Mouse (Mus musculus) neural tube, embryonic 11.5 days (tissue): ENCODE measurements around the gene Fam19a5. TPM values are rescaled to one million over a fixed set of nuclear protein-coding genes. Genes with fewer than 3 reads are reported as not detected.

Experiments
- ATAC-seq: fragments of 200-750 bp; cut with Nextera tagmentation; 2 replicates; pipeline ENCODE4 v1.8.0; 2017; ENCODE audit warnings: moderate number of reproducible peaks, mild to moderate bottlenecking, moderate TSS enrichment, moderate library complexity; ENCODE audit not compliant: insufficient read depth, low FRiP score, low TSS enrichment
- DNase-seq: peaks from one replicate; pipeline ENCODE4 v3.0.0-alpha.2; 2015; ENCODE audit warnings: low spot score
- H3K27ac ChIP-seq: fragments of 300-500 bp; sonication (generic); 2 replicates; pipeline ENCODE4 v1.5.1; 2014; ENCODE audit warnings: low read depth, mild to moderate bottlenecking, low read length
- H3K27me3 ChIP-seq: fragments of 300-500 bp; sonication (generic); 2 replicates; pipeline ENCODE4 v1.6.1; 2014; ENCODE audit warnings: mild to moderate bottlenecking, low read length, mixed read lengths; ENCODE audit not compliant: control insufficient read depth, insufficient read depth
- H3K36me3 ChIP-seq: fragments of 300-500 bp; sonication (generic); 2 replicates; pipeline ENCODE4 v1.6.1; 2014; ENCODE audit warnings: mild to moderate bottlenecking, low read length, moderate library complexity, mixed read lengths; ENCODE audit not compliant: control insufficient read depth, insufficient read depth
- H3K4me1 ChIP-seq: fragments of 300-500 bp; sonication (generic); 2 replicates; pipeline ENCODE4 v1.6.1; 2014; ENCODE audit warnings: low read length, mixed read lengths; ENCODE audit not compliant: control insufficient read depth, insufficient read depth
- H3K4me2 ChIP-seq: fragments of 300-500 bp; sonication (generic); 2 replicates; pipeline ENCODE4 v1.6.1; 2014; ENCODE audit warnings: low read depth, mild to moderate bottlenecking, moderate library complexity
- H3K4me3 ChIP-seq: fragments of 300-500 bp; sonication (generic); 2 replicates; pipeline ENCODE4 v1.5.1; 2014; ENCODE audit warnings: low read depth, low read length
- H3K9ac ChIP-seq: fragments of 300-500 bp; sonication (generic); 2 replicates; pipeline ENCODE4 v1.6.1; 2014; ENCODE audit warnings: mild to moderate bottlenecking, low read length
- H3K9me3 ChIP-seq: fragments of 300-500 bp; sonication (generic); 2 replicates; pipeline ENCODE4 v1.6.1; 2016; ENCODE audit warnings: low read length; ENCODE audit not compliant: control insufficient read depth
- WGBS: fragments of 180-500 bp; shearing (Covaris S2); extraction: QIAGEN DNeasy Blood & Tissue Kit; methylation state at CpG from one replicate; pipeline ENCODE4 v1.1.7; 2014; 5-methylcytosine and 5-hydroxymethylcytosine counted together
- polyA plus RNA-seq: library from polyadenylated mRNA; unstranded; fragments of >200 nt; fragmentation: Nextera tagmentation; extraction: Ambion mirVana; gene quantifications from 2 replicates; pipeline ENCODE4 v1.2.1, GENCODE M21; 2014

The Fam19a5 gene
- polyA plus RNA-seq, 1 experiment from 2014 or later = 9.4 TPM

- no peaks in the 10 kb centered on the region for H3K36me3 ChIP-seq
- 93% methylated on average over 7 of the region's 7 CpGs for WGBS
- DNase-seq (no peak), ATAC-seq (no peak)
- H3K4me3 ChIP-seq = no peak overlapping the region
- no peaks in the 10 kb centered on the region for H3K9me3 ChIP-seq
- no peak overlapping the region for H3K4me2 ChIP-seq
- no peak overlapping the region for H3K9ac ChIP-seq
- no peaks in the 10 kb centered on the region for H3K4me1 ChIP-seq
- H3K27me3 ChIP-seq = no peaks in the 10 kb centered on the region
- H3K27ac ChIP-seq = no peak overlapping the region
Observed at GRCm38 (mm10) chr15:87661954-87662353, 117.9 kb downstream of the Fam19a5 start.

GRCm38 (mm10) chr15:87666041-87666750 lies 122.1 kb downstream of the Fam19a5 start:
- H3K4me1 ChIP-seq = no peaks in the 10 kb centered on the region; the same call in 1 of the 2 replicates
- H3K9ac ChIP-seq = no peak overlapping the region
- no peak for DNase-seq
- H3K4me3 ChIP-seq = no peak overlapping the region
- H3K9me3 ChIP-seq = no peaks in the 10 kb centered on the region
- no peaks in the 10 kb centered on the region for H3K27me3 ChIP-seq
- H3K36me3 ChIP-seq = no peaks in the 10 kb centered on the region
- ATAC-seq = no peak
- H3K4me2 ChIP-seq = no peak overlapping the region
- no peak overlapping the region for H3K27ac ChIP-seq
- WGBS = 82% methylated on average over 13 of the region's 13 CpGs

GRCm38 (mm10) chr15:87667416-87667815 lies 123.3 kb downstream of the Fam19a5 start:
- DNase-seq (no peak), ATAC-seq (no peak)
- Histone ChIP-seq H3K4me3 (no peak overlapping the region), H3K9ac (no peak overlapping the region), H3K4me2 (no peak overlapping the region), H3K27ac (no peak overlapping the region), H3K27me3 (no peaks in the 10 kb centered on the region), H3K9me3 (no peaks in the 10 kb centered on the region), H3K36me3 (no peaks in the 10 kb centered on the region), H3K4me1 (no peaks in the 10 kb centered on the region; the same call in 1 of the 2 replicates)
- 77% methylated on average over 7 of the region's 7 CpGs for WGBS

- DNase-seq (no peak), ATAC-seq (no peak)
- H3K27ac ChIP-seq = no peak overlapping the region
- WGBS = 87% methylated on average over 5 of the region's 5 CpGs
- H3K4me3 ChIP-seq = no peak overlapping the region
- no peaks in the 10 kb centered on the region for H3K27me3 ChIP-seq
- H3K9ac ChIP-seq = no peak overlapping the region
- H3K4me2 ChIP-seq = no peak overlapping the region
- no peaks in the 10 kb centered on the region for H3K9me3 ChIP-seq
- no peaks in the 10 kb centered on the region; the same call in 1 of the 2 replicates for H3K4me1 ChIP-seq
- no peaks in the 10 kb centered on the region for H3K36me3 ChIP-seq
Observed at GRCm38 (mm10) chr15:87668112-87668511, 124.0 kb downstream of the Fam19a5 start.

- Histone ChIP-seq H3K27me3 (no peaks in the 10 kb centered on the region), H3K9me3 (no peaks in the 10 kb centered on the region), H3K27ac (no peak overlapping the region), H3K4me2 (no peak overlapping the region), H3K4me1 (no peaks in the 10 kb centered on the region; the same call in 1 of the 2 replicates), H3K9ac (no peak overlapping the region), H3K4me3 (no peak overlapping the region), H3K36me3 (no peaks in the 10 kb centered on the region)
- 55% methylated on average over 9 of the region's 9 CpGs for WGBS
- DNase-seq (no peak), ATAC-seq (no peak)
Observed at GRCm38 (mm10) chr15:87671929-87672328, 127.8 kb downstream of the Fam19a5 start.

- no peak overlapping the region for H3K4me3 ChIP-seq
- no peak overlapping the region for H3K27ac ChIP-seq
- H3K9me3 ChIP-seq = no peaks in the 10 kb centered on the region
- no peak overlapping the region for H3K4me2 ChIP-seq
- no peaks in the 10 kb centered on the region for H3K4me1 ChIP-seq
- DNase-seq (no peak), ATAC-seq (no peak)
- H3K9ac ChIP-seq = no peak overlapping the region
- H3K36me3 ChIP-seq = no peaks in the 10 kb centered on the region
- WGBS = 48% methylated on average over 6 of the region's 6 CpGs
- H3K27me3 ChIP-seq = no peaks in the 10 kb centered on the region
Observed at GRCm38 (mm10) chr15:87678711-87679110, 134.6 kb downstream of the Fam19a5 start.

GRCm38 (mm10) chr15:87682410-87682809 lies 138.3 kb downstream of the Fam19a5 start:
- no peak overlapping the region for H3K27ac ChIP-seq
- no peak overlapping the region for H3K9ac ChIP-seq
- H3K4me2 ChIP-seq = no peak overlapping the region
- no peak for ATAC-seq
- H3K4me3 ChIP-seq = no peak overlapping the region
- no peak for DNase-seq
- H3K4me1 ChIP-seq = no peaks in the 10 kb centered on the region
- H3K36me3 ChIP-seq = no peaks in the 10 kb centered on the region
- WGBS = 78% methylated on average over 3 of the region's 3 CpGs
- H3K9me3 ChIP-seq = no peaks in the 10 kb centered on the region
- H3K27me3 ChIP-seq = no peaks in the 10 kb centered on the region

GRCm38 (mm10) chr15:87686415-87687040 lies 142.4 kb downstream of the Fam19a5 start:
- no peak overlapping the region for H3K4me2 ChIP-seq
- no peak overlapping the region for H3K9ac ChIP-seq
- DNase-seq (no peak), ATAC-seq (no peak)
- H3K27ac ChIP-seq = no peak overlapping the region
- H3K4me1 ChIP-seq = no peaks in the 10 kb centered on the region
- WGBS = 66% methylated on average over 10 of the region's 10 CpGs
- no peak overlapping the region for H3K4me3 ChIP-seq
- H3K27me3 ChIP-seq = no peaks in the 10 kb centered on the region
- H3K36me3 ChIP-seq = no peaks in the 10 kb centered on the region
- no peaks in the 10 kb centered on the region for H3K9me3 ChIP-seq
